Mouse (Mus musculus): ENCODE measurements around the gene Nop2. TPM values are rescaled to one million over a fixed set of nuclear protein-coding genes. Genes with fewer than 3 reads are reported as not detected.
"Not testable (repeated sequence)": the region's sequence is repeated elsewhere in the genome, so short reads cannot be mapped to it uniquely, and the experiment has no call there.

Nop2 gene
- polyA plus RNA-seq, 1 experiment from 2014 or later: 69.8 TPM

GRCm38 (mm10) chr6:125158944-125159492, 27.3 kb downstream of the Nop2 start:
- DNase-seq (ENCODE audit: low spot score) (no peak), ATAC-seq (replicated peaks; ENCODE audit: insufficient number of reproducible peaks, low FRiP score, low TSS enrichment, low read depth) (no peak)
- Histone ChIP-seq H3K9ac (replicated peaks; ENCODE audit: low read length) (no peak overlapping the region), H3K9me3 (replicated peaks; ENCODE audit: control insufficient read depth, low read length) (no peaks in the 10 kb centered on the region), H3K27ac (replicated peaks; ENCODE audit: low read depth, low read length) (no peak overlapping the region), H3K36me3 (replicated peaks; ENCODE audit: control insufficient read depth, insufficient read depth, low read depth, low read length) (no peaks in the 10 kb centered on the region; the same call in 1 of the 2 replicates), H3K27me3 (ENCODE audit: control insufficient read depth, insufficient read depth, low read length) (no peaks in the 10 kb centered on the region), H3K4me1 (ENCODE audit: control insufficient read depth, insufficient read depth, low read length) (peaks cover 2% of the 10 kb centered on the region), H3K4me3 (ENCODE audit: low read depth, low read length) (no peak overlapping the region), H3K4me2 (ENCODE audit: low read depth, low read length) (no peak overlapping the region)
- WGBS: 87% methylated on average over 15 of the region's 15 CpGs

DNA sequence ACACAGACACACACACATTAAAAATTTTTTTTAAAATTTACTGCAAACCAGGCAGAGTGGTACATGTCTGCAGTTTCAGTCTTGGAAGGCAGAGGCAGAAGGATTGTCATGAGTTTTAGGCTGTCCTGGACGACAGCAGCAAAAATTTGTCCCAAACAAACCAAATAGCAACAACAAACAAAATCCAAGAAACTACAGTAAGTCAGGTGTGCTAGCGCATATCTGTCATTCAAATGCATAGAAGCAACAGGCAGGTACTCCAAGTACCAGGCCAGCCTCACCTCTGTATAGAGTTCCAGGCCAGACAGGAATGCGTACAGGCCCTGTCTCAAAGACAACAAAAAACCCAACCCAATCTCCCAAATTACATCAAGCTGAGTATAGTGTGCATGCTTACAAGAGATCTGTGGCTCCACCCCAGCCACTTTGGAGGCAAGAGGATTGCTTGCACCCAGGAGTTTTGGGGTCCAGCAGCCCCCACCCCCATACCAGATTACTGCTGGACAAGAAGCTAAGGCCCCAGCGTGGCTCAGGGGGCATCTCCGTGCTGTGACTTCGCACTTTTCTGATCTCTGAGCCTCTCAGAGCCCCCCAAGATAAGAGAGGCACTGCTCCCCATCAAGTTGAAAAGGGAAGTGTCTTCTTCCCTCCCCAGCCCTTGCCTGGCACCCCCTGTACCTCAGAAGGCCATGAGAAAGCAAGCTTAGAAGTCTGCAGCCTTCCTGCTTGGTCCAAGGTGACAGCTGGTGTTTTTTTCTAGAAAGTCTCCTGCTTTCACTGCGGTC, 28.3 kb downstream of the Nop2 start:
- no peaks in the 10 kb centered on the region for H3K27me3 ChIP-seq (ENCODE audit: control insufficient read depth, insufficient read depth, low read length)
- no peak overlapping the region for H3K4me2 ChIP-seq (ENCODE audit: low read depth, low read length)
- ATAC-seq (replicated peaks; ENCODE audit: insufficient number of reproducible peaks, low FRiP score, low TSS enrichment, low read depth) (no peak), DNase-seq (ENCODE audit: low spot score) (no peak)
- no peak overlapping the region for H3K4me3 ChIP-seq (ENCODE audit: low read depth, low read length)
- no peaks in the 10 kb centered on the region for H3K9me3 ChIP-seq (replicated peaks; ENCODE audit: control insufficient read depth, low read length)
- WGBS: 85% methylated on average over 7 of the region's 7 CpGs
- H3K9ac ChIP-seq (replicated peaks; ENCODE audit: low read length): no peak overlapping the region
- H3K36me3 ChIP-seq (replicated peaks; ENCODE audit: control insufficient read depth, insufficient read depth, low read depth, low read length): no peaks in the 10 kb centered on the region; the same call in 1 of the 2 replicates
- H3K4me1 ChIP-seq (ENCODE audit: control insufficient read depth, insufficient read depth, low read length): peaks cover 2% of the 10 kb centered on the region
- H3K27ac ChIP-seq (replicated peaks; ENCODE audit: low read depth, low read length): no peak overlapping the region

GRCm38 (mm10) chr6:125160558-125160853, 28.8 kb downstream of the Nop2 start:
- ATAC-seq (replicated peaks; ENCODE audit: insufficient number of reproducible peaks, low FRiP score, low TSS enrichment, low read depth) (no peak), DNase-seq (ENCODE audit: low spot score) (no peak)
- Histone ChIP-seq H3K4me3 (ENCODE audit: low read depth, low read length) (no peak overlapping the region), H3K4me2 (ENCODE audit: low read depth, low read length) (no peak overlapping the region), H3K9me3 (replicated peaks; ENCODE audit: control insufficient read depth, low read length) (no peaks in the 10 kb centered on the region), H3K4me1 (ENCODE audit: control insufficient read depth, insufficient read depth, low read length) (peaks cover 2% of the 10 kb centered on the region), H3K27me3 (ENCODE audit: control insufficient read depth, insufficient read depth, low read length) (no peaks in the 10 kb centered on the region), H3K36me3 (replicated peaks; ENCODE audit: control insufficient read depth, insufficient read depth, low read depth, low read length) (no peaks in the 10 kb centered on the region; the same call in 1 of the 2 replicates), H3K27ac (replicated peaks; ENCODE audit: low read depth, low read length) (no peak overlapping the region), H3K9ac (replicated peaks; ENCODE audit: low read length) (no peak overlapping the region)
- WGBS: 79% methylated on average over 10 of the region's 10 CpGs

DNA sequence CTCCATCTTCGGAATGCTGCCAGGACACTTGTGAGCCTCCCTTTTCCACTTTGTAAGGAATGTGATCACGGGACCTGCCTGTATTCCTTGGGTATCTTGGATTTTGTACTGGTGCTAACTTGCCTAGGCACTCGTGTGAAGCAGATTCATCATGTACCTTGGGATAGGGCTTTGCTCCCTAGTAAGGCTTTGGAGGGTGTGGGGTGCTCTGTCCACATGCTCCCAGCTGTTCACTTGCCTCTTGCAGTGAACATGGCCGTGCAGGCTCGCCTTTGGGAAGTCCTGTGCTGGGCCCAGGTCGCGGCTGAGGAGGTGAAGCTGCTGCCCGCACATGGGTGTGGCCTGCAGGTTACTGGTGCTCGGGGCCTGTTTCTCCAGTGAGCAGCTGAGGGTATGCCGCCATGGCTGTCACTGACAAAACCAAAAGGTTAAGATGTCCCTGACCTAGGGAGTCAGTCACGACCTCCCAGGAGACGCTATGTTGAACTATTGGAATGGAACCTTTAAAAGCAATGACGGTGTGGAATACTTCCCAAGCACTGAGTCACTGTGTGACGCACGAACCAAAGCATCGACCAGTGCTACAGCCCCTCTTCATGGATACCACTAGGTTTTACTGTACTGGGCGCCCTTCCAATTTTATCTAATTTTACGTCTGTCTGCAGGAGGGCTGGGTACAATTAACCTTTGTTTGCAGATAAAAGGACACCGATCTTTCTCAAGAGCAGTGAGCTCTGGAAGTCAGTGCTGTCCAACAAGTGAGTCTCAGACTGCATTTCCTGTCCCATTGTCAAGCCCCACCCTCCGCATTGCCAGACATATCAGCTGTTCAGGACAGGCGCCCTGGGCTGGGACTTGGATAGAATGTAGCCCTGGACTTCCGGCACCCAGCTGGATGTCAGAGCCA, 29.4 kb downstream of the Nop2 start:
- no peak overlapping the region for H3K4me3 ChIP-seq (ENCODE audit: low read depth, low read length)
- 0 out of 2 replicates have a peak overlapping the region, but pooled peaks have one; percentile 20 for H3K27ac ChIP-seq (replicated peaks; ENCODE audit: low read depth, low read length)
- WGBS: 13% methylated on average over 22 of the region's 22 CpGs
- H3K4me1 ChIP-seq (ENCODE audit: control insufficient read depth, insufficient read depth, low read length): peaks cover 2% of the 10 kb centered on the region
- no peak overlapping the region for H3K4me2 ChIP-seq (ENCODE audit: low read depth, low read length)
- H3K36me3 ChIP-seq (replicated peaks; ENCODE audit: control insufficient read depth, insufficient read depth, low read depth, low read length): no peaks in the 10 kb centered on the region; the same call in 1 of the 2 replicates
- H3K9ac ChIP-seq (replicated peaks; ENCODE audit: low read length): 0 out of 2 replicates have a peak overlapping the region, but pooled peaks have one; percentile 6
- ATAC-seq (replicated peaks; ENCODE audit: insufficient number of reproducible peaks, low FRiP score, low TSS enrichment, low read depth) (no peak), DNase-seq (ENCODE audit: low spot score) (peak; percentile 66)
- no peaks in the 10 kb centered on the region for H3K27me3 ChIP-seq (ENCODE audit: control insufficient read depth, insufficient read depth, low read length)
- no peaks in the 10 kb centered on the region for H3K9me3 ChIP-seq (replicated peaks; ENCODE audit: control insufficient read depth, low read length)

GRCm38 (mm10) chr6:125161971-125162370, 30.3 kb downstream of the Nop2 start:
- not testable (repeated sequence) for H3K36me3 ChIP-seq (replicated peaks; ENCODE audit: control insufficient read depth, insufficient read depth, low read depth, low read length); H3K27ac ChIP-seq (replicated peaks; ENCODE audit: low read depth, low read length); H3K27me3 ChIP-seq (ENCODE audit: control insufficient read depth, insufficient read depth, low read length); H3K9ac ChIP-seq (replicated peaks; ENCODE audit: low read length); ATAC-seq (replicated peaks; ENCODE audit: insufficient number of reproducible peaks, low FRiP score, low TSS enrichment, low read depth); H3K4me1 ChIP-seq (ENCODE audit: control insufficient read depth, insufficient read depth, low read length); H3K4me2 ChIP-seq (ENCODE audit: low read depth, low read length); H3K4me3 ChIP-seq (ENCODE audit: low read depth, low read length); H3K9me3 ChIP-seq (replicated peaks; ENCODE audit: control insufficient read depth, low read length)
- WGBS: 14% methylated on average over 3 of the region's 5 CpGs
- peak; percentile 77 for DNase-seq (ENCODE audit: low spot score)

DNA sequence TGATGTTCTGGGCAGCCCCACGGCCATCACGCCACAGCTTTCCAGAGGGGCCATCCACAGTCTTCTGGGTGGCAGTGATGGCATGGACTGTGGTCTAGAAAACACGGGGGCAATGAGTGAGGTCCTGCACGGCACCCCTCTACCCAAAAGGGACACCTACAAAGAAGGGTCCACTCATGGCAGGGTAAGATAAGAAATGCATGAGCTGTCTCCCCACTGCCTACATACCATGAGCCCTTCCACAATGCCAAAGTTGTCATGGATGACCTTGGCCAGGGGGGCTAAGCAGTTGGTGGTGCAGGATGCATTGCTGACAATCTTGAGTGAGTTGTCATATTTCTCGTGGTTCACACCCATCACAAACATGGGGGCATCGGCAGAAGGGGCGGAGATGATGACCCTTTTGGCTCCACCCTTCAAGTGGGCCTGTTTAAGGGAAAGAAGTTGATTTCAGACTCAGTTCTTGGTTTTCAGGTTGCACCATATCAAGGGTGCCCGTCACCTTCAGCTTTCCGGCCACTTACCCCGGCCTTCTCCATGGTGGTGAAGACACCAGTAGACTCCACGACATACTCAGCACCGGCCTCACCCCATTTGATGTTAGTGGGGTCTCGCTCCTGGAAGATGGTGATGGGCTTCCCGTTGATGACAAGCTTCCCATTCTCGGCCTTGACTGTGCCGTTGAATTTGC, 31.1 kb downstream of the Nop2 start:
- WGBS: 80% methylated on average over 9 of the region's 16 CpGs
- not testable (repeated sequence) for H3K36me3 ChIP-seq (replicated peaks; ENCODE audit: control insufficient read depth, insufficient read depth, low read depth, low read length); H3K4me2 ChIP-seq (ENCODE audit: low read depth, low read length); DNase-seq (ENCODE audit: low spot score); H3K4me3 ChIP-seq (ENCODE audit: low read depth, low read length); ATAC-seq (replicated peaks; ENCODE audit: insufficient number of reproducible peaks, low FRiP score, low TSS enrichment, low read depth); H3K9ac ChIP-seq (replicated peaks; ENCODE audit: low read length); H3K27ac ChIP-seq (replicated peaks; ENCODE audit: low read depth, low read length); H3K27me3 ChIP-seq (ENCODE audit: control insufficient read depth, insufficient read depth, low read length); H3K9me3 ChIP-seq (replicated peaks; ENCODE audit: control insufficient read depth, low read length)
- H3K4me1 ChIP-seq (ENCODE audit: control insufficient read depth, insufficient read depth, low read length): peaks cover 12% of the 10 kb centered on the region

DNA sequence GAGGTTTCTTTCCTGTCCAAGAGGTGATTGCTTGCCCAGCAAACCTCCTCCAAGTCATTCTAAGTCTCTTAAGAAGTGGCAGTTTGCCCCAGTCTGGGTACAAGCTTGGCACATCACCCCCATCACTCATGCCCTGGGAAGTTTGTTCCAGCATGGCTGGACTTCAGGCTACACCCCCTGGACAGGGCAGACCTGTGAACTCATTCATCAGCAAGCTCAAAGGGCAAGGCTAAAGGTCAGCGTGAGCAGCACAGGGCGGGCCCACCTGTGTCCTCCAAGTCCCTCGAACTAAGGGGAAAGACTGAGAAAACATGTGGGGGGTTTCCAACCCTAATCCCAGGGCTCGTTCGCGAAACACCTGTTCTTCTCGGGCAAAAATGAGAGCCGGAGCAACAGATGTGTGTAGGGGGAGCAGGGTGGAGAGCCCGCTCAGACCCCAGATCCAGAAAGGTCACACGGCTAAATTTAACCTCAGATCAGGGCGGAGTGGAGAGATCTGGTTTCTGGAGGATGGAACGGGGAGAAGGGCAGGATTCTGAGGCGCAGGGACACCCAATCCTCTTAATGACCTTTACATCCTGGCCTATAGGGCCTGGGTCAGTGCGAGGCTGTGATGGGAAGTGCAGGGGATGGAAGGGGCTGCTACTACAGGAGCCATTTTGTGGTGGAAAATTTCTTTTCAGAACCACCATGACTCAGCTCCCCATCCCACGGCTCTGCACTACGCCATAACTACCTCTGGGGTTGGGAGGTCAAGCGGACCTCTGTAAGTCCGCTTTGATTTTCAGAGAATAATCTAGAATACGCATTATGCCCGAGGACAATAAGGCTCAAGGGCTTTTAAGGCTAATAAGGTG, 32.3 kb downstream of the Nop2 start:
- DNase-seq (ENCODE audit: low spot score): peak; percentile 51
- ATAC-seq (replicated peaks; ENCODE audit: insufficient number of reproducible peaks, low FRiP score, low TSS enrichment, low read depth): no peak
- Histone ChIP-seq H3K9me3 (replicated peaks; ENCODE audit: control insufficient read depth, low read length) (no peaks in the 10 kb centered on the region), H3K4me2 (ENCODE audit: low read depth, low read length) (peak overlapping the region; percentile 83), H3K4me1 (ENCODE audit: control insufficient read depth, insufficient read depth, low read length) (peaks cover 13% of the 10 kb centered on the region), H3K4me3 (ENCODE audit: low read depth, low read length) (peak overlapping the region; percentile 90), H3K9ac (replicated peaks; ENCODE audit: low read length) (peak overlapping the region; percentile 98), H3K27ac (replicated peaks; ENCODE audit: low read depth, low read length) (peak overlapping the region; percentile 87), H3K36me3 (replicated peaks; ENCODE audit: control insufficient read depth, insufficient read depth, low read depth, low read length) (peaks cover 9% of the 10 kb centered on the region), H3K27me3 (ENCODE audit: control insufficient read depth, insufficient read depth, low read length) (no peaks in the 10 kb centered on the region)
- 2% methylated on average over 20 of the region's 20 CpGs for WGBS

All from embryonic facial prominence, embryonic 11.5 days (tissue).